Mouse (Mus musculus) CH12.LX (cell line): Measurements from ENCODE around the gene Klhl35. TPM values are rescaled to one million over a fixed set of nuclear protein-coding genes. Genes with fewer than 3 reads are reported as not detected.

Experiments
- DNase-seq: peaks from one replicate; pipeline ENCODE4 v3.0.0-alpha.2; 2013; ENCODE audit errors: extremely low read depth
- H3K27ac ChIP-seq: 2 replicates; pipeline ENCODE4 v1.5.1; 2012; ENCODE audit warnings: low read depth, mild to moderate bottlenecking, control low read depth, moderate library complexity; ENCODE audit not compliant: insufficient read depth
- H3K27me3 ChIP-seq: replicated peaks from 2 replicates; pipeline ENCODE3; 2012; ENCODE audit warnings: inconsistent platforms
- H3K36me3 ChIP-seq, 2 experiments: replicated peaks in 1 of 2; 2 replicates each; pipeline versions ENCODE3 to v1.6.1; 2012; ENCODE audit warnings: inconsistent platforms in 1 of 2, low read length in 1 of 2, mild to moderate bottlenecking in 1 of 2, mixed read lengths in 1 of 2, moderate library complexity in 1 of 2; ENCODE audit not compliant: control insufficient read depth in 1 of 2, insufficient read depth in 1 of 2
- H3K4me1 ChIP-seq, 2 experiments: 2 replicates each; pipeline ENCODE4 v1.6.1; 2012; ENCODE audit warnings: inconsistent platforms in 1 of 2, moderate library complexity in 1 of 2; ENCODE audit not compliant: insufficient read depth in 2 of 2, control insufficient read depth in 1 of 2
- H3K4me2 ChIP-seq: 2 replicates; pipeline ENCODE4 v1.6.1; 2012; ENCODE audit warnings: low read depth, mild to moderate bottlenecking, control low read depth; ENCODE audit not compliant: poor library complexity, insufficient read depth, severe bottlenecking
- H3K4me3 ChIP-seq, 3 experiments: fragments of 150-350 bp in 1 of 3; sonication (generic) in 1 of 3; replicated peaks in 1 of 3; 2 replicates each; pipeline versions ENCODE3 to v1.5.1; 2011 to 2012; ENCODE audit warnings: low read depth in 2 of 3, low read length in 2 of 3, mild to moderate bottlenecking in 2 of 3, moderate library complexity in 2 of 3, control low read depth in 1 of 3, improper control_type of control experiment in 1 of 3, inconsistent platforms in 1 of 3, mixed read lengths in 1 of 3; ENCODE audit not compliant: poor library complexity in 1 of 3
- H3K79me2 ChIP-seq: replicated peaks from 2 replicates; pipeline ENCODE4 v1.6.1; 2012; ENCODE audit warnings: mild to moderate bottlenecking, moderate library complexity; ENCODE audit not compliant: control insufficient read depth, poor library complexity, insufficient read depth, severe bottlenecking; ENCODE audit errors: extremely low read depth
- H3K9ac ChIP-seq: 2 replicates; pipeline ENCODE4 v1.6.1; 2012; ENCODE audit warnings: low read depth, mild to moderate bottlenecking, control low read depth, moderate library complexity; ENCODE audit not compliant: insufficient read depth
- H3K9me3 ChIP-seq: replicated peaks from 2 replicates; pipeline ENCODE3; 2012; ENCODE audit warnings: low read length, inconsistent platforms, mixed read lengths
- E2F4 ChIP-seq: IDR thresholded peaks from 2 replicates; pipeline ENCODE4 v1.6.1; 2011; ENCODE audit warnings: low read depth, low read length, improper control_type of control experiment; ENCODE audit not compliant: insufficient replicate concordance
- ELF1 ChIP-seq: IDR thresholded peaks from 2 replicates; pipeline ENCODE4 v1.6.1; 2014; ENCODE audit warnings: low read depth, mild to moderate bottlenecking, inconsistent platforms, low read length, improper control_type of control experiment
- EP300 ChIP-seq: IDR thresholded peaks from 2 replicates; pipeline ENCODE4 v1.6.1; 2011; ENCODE audit warnings: low read length, improper control_type of control experiment
- ETS1 ChIP-seq: conservative IDR thresholded peaks from 2 replicates; pipeline ENCODE4 v1.6.1; 2012; ENCODE audit warnings: low read depth, mild to moderate bottlenecking, inconsistent platforms, low read length, improper control_type of control experiment, moderate library complexity
- GABPA ChIP-seq: IDR thresholded peaks from 2 replicates; pipeline ENCODE4 v1.6.1; 2012; ENCODE audit warnings: low read depth, low read length, improper control_type of control experiment, inconsistent platforms; ENCODE audit not compliant: insufficient replicate concordance
- HCFC1 ChIP-seq: IDR thresholded peaks from 2 replicates; pipeline ENCODE4 v1.6.1; 2012; ENCODE audit warnings: low read depth, mild to moderate bottlenecking, inconsistent platforms, low read length, improper control_type of control experiment
- JUN ChIP-seq: IDR thresholded peaks from 2 replicates; pipeline ENCODE4 v1.6.1; 2011; ENCODE audit warnings: low read depth, mild to moderate bottlenecking, low read length, improper control_type of control experiment, moderate library complexity; ENCODE audit not compliant: insufficient read depth
- KAT2A ChIP-seq: IDR thresholded peaks from 2 replicates; pipeline ENCODE4 v1.6.1; 2012; ENCODE audit warnings: low read length, improper control_type of control experiment, inconsistent platforms; ENCODE audit not compliant: insufficient replicate concordance
- MAX ChIP-seq: IDR thresholded peaks from 2 replicates; pipeline ENCODE4 v1.6.1; 2011; ENCODE audit warnings: low read length, improper control_type of control experiment
- NELFE ChIP-seq: IDR thresholded peaks from 2 replicates; pipeline ENCODE4 v1.6.1; 2011; ENCODE audit warnings: low read depth, low read length, improper control_type of control experiment
- POLR2AphosphoS2 ChIP-seq: IDR thresholded peaks from 2 replicates; pipeline ENCODE4 v1.6.1; 2011; ENCODE audit warnings: low read depth, low read length, improper control_type of control experiment
- RAD21 ChIP-seq: IDR thresholded peaks from 2 replicates; pipeline ENCODE4 v1.6.1; 2011; ENCODE audit warnings: low read depth, mild to moderate bottlenecking, low read length, improper control_type of control experiment, moderate library complexity
- RCOR1 ChIP-seq: conservative IDR thresholded peaks from 2 replicates; pipeline ENCODE4 v1.6.1; 2012; ENCODE audit warnings: low read depth, mild to moderate bottlenecking, inconsistent platforms, low read length, improper control_type of control experiment
- SIN3A ChIP-seq: IDR thresholded peaks from 2 replicates; pipeline ENCODE4 v1.6.1; 2012; ENCODE audit warnings: low read length, improper control_type of control experiment, inconsistent platforms
- SMC3 ChIP-seq: IDR thresholded peaks from 2 replicates; pipeline ENCODE4 v1.6.1; 2011; ENCODE audit warnings: low read depth, low read length, improper control_type of control experiment
- TCF12 ChIP-seq: IDR thresholded peaks from 2 replicates; pipeline ENCODE4 v1.6.1; 2014; ENCODE audit warnings: low read depth, mild to moderate bottlenecking, inconsistent platforms, low read length, improper control_type of control experiment
- USF1 ChIP-seq: IDR thresholded peaks from 2 replicates; pipeline ENCODE4 v1.6.1; 2014; ENCODE audit warnings: low read depth, mild to moderate bottlenecking, inconsistent platforms, low read length, improper control_type of control experiment
- USF2 ChIP-seq: conservative IDR thresholded peaks from 2 replicates; pipeline ENCODE4 v1.6.1; 2011; ENCODE audit warnings: low read depth, low read length, improper control_type of control experiment
- ZC3H11A ChIP-seq: IDR thresholded peaks from 2 replicates; pipeline ENCODE4 v1.6.1; 2012; ENCODE audit warnings: low read depth, mild to moderate bottlenecking, inconsistent platforms, low read length, improper control_type of control experiment
- ZKSCAN1 ChIP-seq: IDR thresholded peaks from 2 replicates; pipeline ENCODE4 v1.6.1; 2012; ENCODE audit warnings: low read depth, inconsistent platforms, low read length, improper control_type of control experiment, borderline replicate concordance
- ZMIZ1 ChIP-seq: IDR thresholded peaks from 2 replicates; pipeline ENCODE4 v1.6.1; 2012; ENCODE audit warnings: low read depth, mild to moderate bottlenecking, inconsistent platforms, low read length, improper control_type of control experiment
- ZNF384 ChIP-seq: IDR thresholded peaks from 2 replicates; pipeline ENCODE4 v1.6.1; 2012; ENCODE audit warnings: low read depth, low read length, improper control_type of control experiment, inconsistent platforms
- dilution Hi-C: fragments of 300-500 bp; cut with MboI; formaldehyde crosslinking; loops from 2 replicates; pipeline ENCODE4 v1.14.3; 2020; ENCODE audit warnings: low sequenced_read_pairs; ENCODE audit not compliant: extremely low pct_unique_long_range_greater_than_20kb, extremely low pct_ligation_motif_present
- in situ Hi-C: fragments of 300-500 bp; cut with MboI; formaldehyde crosslinking; loops from 3 replicates; pipeline ENCODE4 v1.14.3; 2019; ENCODE audit warnings: low sequenced_read_pairs, low pct_ligation_motif_present, low pct_unique_long_range_greater_than_20kb, mixed read lengths
- polyA plus RNA-seq: library from polyadenylated mRNA; unstranded; fragments of >175 nt; gene quantifications from 2 replicates; pipeline ENCODE4 v1.2.1, GENCODE M21; 2012; ENCODE audit warnings: low read depth; ENCODE audit not compliant: insufficient read length
- total RNA-seq, 2 experiments: library from RNA; depleted of rRNA; stranded (reverse); fragments of 300-350 nt in 1 of 2; fragments of >200 nt in 1 of 2; gene quantifications; 2 replicates each; pipeline ENCODE4 v1.2.3; 2012 to 2014

Klhl35 gene
- total and polyA plus RNA-seq, 3 experiments = not detected

GRCm38 (mm10) chr7:99477235-99477634, 11.4 kb downstream of the Klhl35 start:
- no peak overlapping the region for H3K4me2 ChIP-seq
- no peak overlapping the region for H3K4me3 ChIP-seq
- no peak for DNase-seq
- peaks cover 19 to 56% of the 10 kb centered on the region in 2 experiments for H3K4me1 ChIP-seq
- H3K79me2 ChIP-seq = peaks cover 55% of the 10 kb centered on the region
- dilution Hi-C loops (no loop called here), in situ Hi-C loops (no loop called here)
- no peak overlapping the region for H3K9ac ChIP-seq
- H3K9me3 ChIP-seq = no peaks in the 10 kb centered on the region
- peaks cover 83 to 94% of the 10 kb centered on the region in 2 experiments for H3K36me3 ChIP-seq
- no peaks in the 10 kb centered on the region for H3K27me3 ChIP-seq
- TF ChIP-seq ETS1 = no peak
- no peak for TF ChIP-seq RAD21
- TF ChIP-seq GABPA = no peak
- no peak for TF ChIP-seq JUN
- 0 out of 2 replicates have a peak, but pooled peaks have one; percentile 1 for TF ChIP-seq POLR2AphosphoS2
- no peak overlapping the region for H3K27ac ChIP-seq

- dilution Hi-C loops (no loop called here), in situ Hi-C loops (no loop called here)
- no peaks in the 10 kb centered on the region for H3K9me3 ChIP-seq
- H3K27ac ChIP-seq = peak overlapping the region; percentile 52
- H3K36me3 ChIP-seq = peaks cover 47 to 52% of the 10 kb centered on the region in 2 experiments
- H3K4me3 ChIP-seq = peak overlapping the region; percentile 88 to 99 (median 93)
- H3K9ac ChIP-seq = peak overlapping the region; percentile 99
- H3K79me2 ChIP-seq = peaks cover 56% of the 10 kb centered on the region
- H3K4me1 ChIP-seq = peaks cover 19 to 48% of the 10 kb centered on the region in 2 experiments
- peak overlapping the region; percentile 41 for H3K4me2 ChIP-seq
- H3K27me3 ChIP-seq = peaks cover 6% of the 10 kb centered on the region
- DNase-seq = no peak
- no peak for TF ChIP-seq ZKSCAN1
- no peak for TF ChIP-seq ELF1
- TF ChIP-seq GABPA = no peak
- no peak for TF ChIP-seq SMC3
- TF ChIP-seq JUN = no peak
- no peak for TF ChIP-seq KAT2A
- TF ChIP-seq MAX = no peak
- TF ChIP-seq POLR2AphosphoS2 = no peak
- TF ChIP-seq SIN3A = no peak
Measured at GRCm38 (mm10) chr7:99482637-99483036, 16.8 kb downstream of the Klhl35 start.

- peak within 1 kb of the TSS; percentile 68 for H3K4me2 ChIP-seq
- peaks cover 40 to 45% of the 10 kb centered on the region in 2 experiments for H3K36me3 ChIP-seq
- no peaks in the 10 kb centered on the region for H3K9me3 ChIP-seq
- peaks cover 6% of the 10 kb centered on the region for H3K27me3 ChIP-seq
- peak within 1 kb of the TSS; percentile 99 for H3K9ac ChIP-seq
- dilution Hi-C loops (no loop called here), in situ Hi-C loops (no loop called here)
- DNase-seq = peak; percentile 98
- peaks cover 50% of the 10 kb centered on the region for H3K79me2 ChIP-seq
- H3K4me3 ChIP-seq = peak within 1 kb of the TSS; percentile 88 to 99 (median 93)
- H3K4me1 ChIP-seq = peaks cover 19 to 40% of the 10 kb centered on the region in 2 experiments
- peak within 1 kb of the TSS; percentile 52 for H3K27ac ChIP-seq
- TF ChIP-seq TCF12 (peak; percentile 99), GABPA (peak; percentile 71; the same call in 1 of the 2 replicates), POLR2AphosphoS2 (peak; percentile 93; the same call in 1 of the 2 replicates), RCOR1 (no peak), SMC3 (no peak), MAX (peak; percentile 77; the same call in 1 of the 2 replicates), KAT2A (peak; percentile 98), ZMIZ1 (peak; percentile 96), ZNF384 (no peak), ZC3H11A (no peak), EP300 (no peak), E2F4 (peak; percentile 86; the same call in 1 of the 2 replicates), ELF1 (peak; percentile 99), HCFC1 (peak; percentile 99), NELFE (peak; percentile 99), USF2 (no peak), USF1 (no peak)
Measured at GRCm38 (mm10) chr7:99483271-99483923, 17.6 kb downstream of the Klhl35 start, which contains the start of gene Rps3. TSS of gene Rps3 (minus strand) at chr7:99483738.
